Mouse (Mus musculus): ENCODE data around the gene Cxcr4.

DNA sequence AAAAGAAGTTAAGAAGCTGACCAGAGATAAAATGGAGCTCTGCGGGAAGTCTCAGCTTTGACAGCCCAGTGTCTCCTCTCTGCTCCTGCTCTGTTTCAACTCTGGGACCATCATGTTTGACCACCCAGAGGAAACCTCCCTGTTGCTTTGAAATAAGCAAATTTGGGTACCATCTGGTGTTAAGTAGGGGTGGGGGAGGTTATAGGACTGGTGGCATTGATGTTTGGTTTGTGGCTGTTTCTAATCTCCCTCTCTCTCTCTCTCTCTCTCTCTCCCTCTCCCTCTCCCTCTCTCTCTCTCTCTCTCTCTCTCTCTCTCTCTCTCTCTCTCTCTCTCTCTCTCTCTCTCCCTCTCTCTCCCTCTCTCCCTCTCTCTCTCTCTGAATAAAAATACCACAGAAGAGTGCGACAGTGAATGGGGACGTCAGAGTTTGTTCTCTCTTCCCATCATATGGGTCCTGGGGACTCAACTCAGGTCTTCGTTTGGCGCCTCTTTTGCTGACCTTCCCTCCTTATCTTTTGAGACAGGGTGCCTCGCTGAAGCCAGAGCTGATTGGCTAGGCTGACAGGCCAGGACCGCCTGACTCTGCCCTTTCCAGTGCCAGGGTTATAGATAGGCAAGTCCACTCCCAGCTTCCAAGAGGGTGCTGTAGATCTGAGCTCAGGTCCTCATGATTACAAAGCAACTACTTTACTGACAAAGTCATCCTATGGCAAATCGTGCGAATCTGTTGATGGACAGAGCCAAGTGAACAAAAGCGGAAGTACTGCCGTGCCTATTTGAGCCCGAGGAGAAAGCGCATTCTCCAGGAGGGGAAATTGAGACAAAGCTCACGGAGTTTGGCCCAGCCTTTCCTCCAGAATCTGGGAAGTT lies 31.4 kb downstream of the Cxcr4 start:
- TF ChIP-seq GATA1 (IDR thresholded peaks at IDR 0.05; ENCODE audit: borderline replicate concordance, low read length) (no peak), FLI1 (IDR thresholded peaks at IDR 0.05; ENCODE audit: low read length) (no peak)

Measured in megakaryocyte, embryonic 14.5 days (primary cell).